Mouse (Mus musculus) brain, embryonic 18.5 days (tissue): ENCODE results near the gene Gga2.

Source experiments
- DNase-seq: peaks from one replicate; pipeline ENCODE4 v3.0.0-alpha.2; 2012; ENCODE audit warnings: low read depth, low spot score

Gga2 gene

GRCm38 (mm10) chr7:121936861-121937630 lies 84.0 kb downstream of the Gga2 start:
- DNase-seq = no peak
